Mouse (Mus musculus) embryonic facial prominence, embryonic 12.5 days (tissue): ENCODE measurements around the gene Fmn2. TPM values are rescaled to one million over a fixed set of nuclear protein-coding genes. Genes with fewer than 3 reads are reported as not detected.

Source experiments
- ATAC-seq: fragments of 200-750 bp; cut with Nextera tagmentation; 2 replicates; pipeline ENCODE4 v1.8.0; 2017; ENCODE audit not compliant: insufficient number of reproducible peaks, insufficient read depth, low FRiP score, low TSS enrichment
- H3K27ac ChIP-seq: fragments of 300-500 bp; sonication (generic); 2 replicates; pipeline ENCODE4 v1.5.1; 2016; ENCODE audit warnings: mild to moderate bottlenecking
- H3K27me3 ChIP-seq: fragments of 300-500 bp; sonication (generic); 2 replicates; pipeline ENCODE4 v1.6.1; 2016; ENCODE audit warnings: mild to moderate bottlenecking, moderate library complexity
- H3K36me3 ChIP-seq: fragments of 300-500 bp; sonication (generic); 2 replicates; pipeline ENCODE4 v1.6.1; 2016; ENCODE audit warnings: mild to moderate bottlenecking
- H3K4me1 ChIP-seq: fragments of 300-500 bp; sonication (generic); 2 replicates; pipeline ENCODE4 v1.6.1; 2016
- H3K4me2 ChIP-seq: fragments of 300-500 bp; sonication (generic); replicated peaks from 2 replicates; pipeline ENCODE4 v1.6.1; 2016; ENCODE audit warnings: mild to moderate bottlenecking, moderate library complexity
- H3K4me3 ChIP-seq: fragments of 300-500 bp; sonication (generic); 2 replicates; pipeline ENCODE4 v1.5.1; 2016; ENCODE audit warnings: mild to moderate bottlenecking
- H3K9ac ChIP-seq: fragments of 300-500 bp; sonication (generic); 2 replicates; pipeline ENCODE4 v1.6.1; 2016; ENCODE audit warnings: mild to moderate bottlenecking, moderate library complexity
- H3K9me3 ChIP-seq: fragments of 300-500 bp; sonication (generic); 2 replicates; pipeline ENCODE4 v1.6.1; 2016; ENCODE audit warnings: mild to moderate bottlenecking, moderate library complexity
- WGBS: fragments of 180-500 bp; shearing (Covaris S2); methylation state at CpG from one replicate; pipeline ENCODE4 v1.1.7; 2016; 5-methylcytosine and 5-hydroxymethylcytosine counted together
- polyA plus RNA-seq: library from polyadenylated mRNA; unstranded; fragments of >200 nt; fragmentation: Nextera tagmentation; extraction: Ambion mirVana; gene quantifications from 2 replicates; pipeline ENCODE4 v1.2.1, GENCODE M21; 2016

The Fmn2 gene
- polyA plus RNA-seq, 1 experiment from 2014 or later = 3.1 TPM

DNA sequence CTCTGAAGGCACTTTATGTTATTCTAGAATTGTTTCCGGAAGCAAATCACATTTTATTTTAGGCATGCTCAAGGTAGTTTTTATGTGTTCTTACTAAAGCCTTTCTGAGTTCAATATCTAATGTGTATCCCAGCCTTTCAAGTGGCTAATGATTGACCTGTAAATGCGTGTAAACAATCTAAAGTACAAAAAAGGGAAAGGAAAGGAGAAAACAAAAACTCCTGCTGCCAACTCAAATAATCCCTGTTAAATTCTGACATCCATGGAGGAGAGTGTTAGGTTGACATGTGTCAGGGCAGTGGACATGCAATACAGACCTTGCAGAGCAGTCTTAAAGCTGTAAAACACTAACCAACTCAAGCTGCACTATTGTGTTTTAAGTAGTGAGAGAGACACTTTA lies 241.0 kb downstream of the Fmn2 start:
- no peak overlapping the region for H3K27ac ChIP-seq
- WGBS = 74% methylated on average over 2 of the region's 2 CpGs
- ATAC-seq = no peak

DNA sequence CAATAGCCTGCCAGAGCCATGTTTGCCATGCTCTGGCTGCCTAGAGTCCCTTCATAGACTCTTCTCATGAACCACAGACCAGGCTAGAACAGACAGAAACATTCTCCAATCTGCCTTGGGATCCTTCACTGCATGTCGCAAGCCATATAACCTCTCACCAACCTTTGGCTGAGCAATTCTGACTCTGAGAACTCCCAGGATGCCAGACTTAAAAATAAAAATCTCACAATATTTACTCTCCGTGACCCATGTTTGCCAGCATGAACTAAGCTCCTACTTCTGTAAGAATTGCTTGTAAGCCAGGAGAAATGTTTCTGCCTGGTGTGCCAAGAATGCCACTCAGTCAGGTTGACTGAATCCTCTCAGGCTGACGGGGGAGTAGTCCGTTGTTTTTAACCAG lies 246.9 kb downstream of the Fmn2 start:
- ATAC-seq = no peak
- 84% methylated on average over 4 of the region's 4 CpGs for WGBS
- H3K27me3 ChIP-seq = no peaks in the 10 kb centered on the region
- H3K4me1 ChIP-seq = no peaks in the 10 kb centered on the region
- H3K4me2 ChIP-seq = no peak overlapping the region
- no peak overlapping the region for H3K27ac ChIP-seq
- H3K4me3 ChIP-seq = no peak overlapping the region
- H3K36me3 ChIP-seq = no peaks in the 10 kb centered on the region
- H3K9ac ChIP-seq = no peak overlapping the region
- no peaks in the 10 kb centered on the region for H3K9me3 ChIP-seq

More for the DNA sequence above, 241.0 kb downstream of the Fmn2 start:
- no peak overlapping the region for H3K9ac ChIP-seq
- no peaks in the 10 kb centered on the region for H3K4me1 ChIP-seq
- no peaks in the 10 kb centered on the region for H3K9me3 ChIP-seq
- H3K27me3 ChIP-seq = no peaks in the 10 kb centered on the region
- no peak overlapping the region for H3K4me2 ChIP-seq
- no peaks in the 10 kb centered on the region for H3K36me3 ChIP-seq
- H3K4me3 ChIP-seq = no peak overlapping the region

DNA sequence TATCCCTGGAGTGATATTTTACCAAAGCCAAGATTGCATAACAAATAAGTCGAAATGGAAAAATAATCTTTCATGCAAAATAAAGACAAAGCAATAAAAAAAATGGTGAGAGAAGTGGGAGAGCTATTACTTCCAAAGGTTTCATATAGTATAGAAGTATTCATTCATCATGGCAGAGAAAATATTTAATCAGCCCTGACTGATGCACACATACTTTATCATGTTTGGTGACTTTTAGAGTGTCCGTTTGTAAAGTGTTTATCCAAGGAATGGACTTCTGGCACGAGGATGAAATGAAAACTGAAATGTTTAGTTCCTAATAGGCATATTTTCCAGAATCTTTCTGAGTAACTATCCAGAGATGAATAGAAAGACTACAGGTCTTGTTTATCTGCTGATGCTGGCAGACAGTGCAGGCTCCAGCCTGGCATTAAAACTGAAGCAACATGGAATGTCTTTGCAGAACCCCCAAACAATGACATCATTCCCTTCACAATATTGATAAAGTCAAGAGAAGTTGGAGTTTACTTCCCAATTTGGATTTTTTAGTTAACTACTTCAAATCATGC lies 249.4 kb downstream of the Fmn2 start:
- 85% methylated on average over 3 of the region's 3 CpGs for whole genome bisulfite sequencing
- H3K27ac ChIP-seq = no peak overlapping the region
- H3K4me3 ChIP-seq = no peak overlapping the region
- ATAC-seq = no peak
- no peaks in the 10 kb centered on the region for H3K27me3 ChIP-seq
- no peak overlapping the region for H3K9ac ChIP-seq
- no peaks in the 10 kb centered on the region for H3K9me3 ChIP-seq
- H3K36me3 ChIP-seq = no peaks in the 10 kb centered on the region
- no peaks in the 10 kb centered on the region for H3K4me1 ChIP-seq
- H3K4me2 ChIP-seq = no peak overlapping the region

DNA sequence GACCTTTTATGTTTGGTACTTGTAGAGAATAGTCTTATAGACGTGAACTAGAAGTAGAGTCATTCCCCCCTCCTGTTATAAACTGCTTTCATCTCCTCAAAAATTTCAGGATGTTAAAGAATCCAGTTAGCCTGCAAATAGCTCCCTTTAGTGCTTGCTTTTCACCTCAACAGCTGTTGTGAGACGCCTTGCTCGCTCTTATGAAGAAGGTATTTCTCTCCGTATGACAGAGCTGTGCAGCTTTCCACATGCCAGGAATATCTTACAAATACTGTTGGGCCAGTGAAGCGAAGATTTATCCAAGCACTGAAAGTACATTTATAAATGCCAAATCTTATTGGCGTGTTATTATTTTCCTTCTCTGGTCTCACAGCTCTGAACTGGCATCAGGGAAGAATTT lies 257.7 kb downstream of the Fmn2 start:
- Histone ChIP-seq H3K27me3 (no peaks in the 10 kb centered on the region), H3K27ac (no peak overlapping the region), H3K4me1 (no peaks in the 10 kb centered on the region), H3K9ac (no peak overlapping the region), H3K4me3 (no peak overlapping the region), H3K36me3 (no peaks in the 10 kb centered on the region), H3K9me3 (no peaks in the 10 kb centered on the region), H3K4me2 (no peak overlapping the region)
- ATAC-seq = no peak
- WGBS = 82% methylated on average over 6 of the region's 6 CpGs

DNA sequence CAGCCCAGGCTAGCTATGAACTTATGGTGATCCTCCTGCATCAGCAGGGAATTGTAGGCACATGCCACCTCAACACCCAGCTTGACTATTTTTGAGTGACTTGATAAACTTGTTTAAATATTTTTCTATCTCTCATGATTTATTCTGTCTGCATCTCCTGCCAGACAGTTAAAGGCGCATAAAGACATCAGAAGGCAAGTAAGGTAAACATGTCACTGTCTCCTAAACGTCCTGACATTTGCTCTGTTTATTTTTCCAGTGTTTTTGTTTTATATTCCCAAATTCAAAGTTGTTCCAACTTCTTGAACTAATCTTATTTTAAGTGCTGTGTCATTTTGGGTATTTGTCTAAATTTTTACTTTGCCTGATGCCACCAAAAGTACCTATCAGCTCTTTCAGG lies 264.1 kb downstream of the Fmn2 start:
- ATAC-seq = no peak
- no peak overlapping the region for H3K4me3 ChIP-seq
- no peaks in the 10 kb centered on the region for H3K9me3 ChIP-seq
- H3K9ac ChIP-seq = no peak overlapping the region
- WGBS = 52% methylated on average over 2 of the region's 2 CpGs
- no peaks in the 10 kb centered on the region for H3K36me3 ChIP-seq
- H3K27me3 ChIP-seq = no peaks in the 10 kb centered on the region
- no peak overlapping the region for H3K27ac ChIP-seq
- H3K4me2 ChIP-seq = no peak overlapping the region
- H3K4me1 ChIP-seq = no peaks in the 10 kb centered on the region

DNA sequence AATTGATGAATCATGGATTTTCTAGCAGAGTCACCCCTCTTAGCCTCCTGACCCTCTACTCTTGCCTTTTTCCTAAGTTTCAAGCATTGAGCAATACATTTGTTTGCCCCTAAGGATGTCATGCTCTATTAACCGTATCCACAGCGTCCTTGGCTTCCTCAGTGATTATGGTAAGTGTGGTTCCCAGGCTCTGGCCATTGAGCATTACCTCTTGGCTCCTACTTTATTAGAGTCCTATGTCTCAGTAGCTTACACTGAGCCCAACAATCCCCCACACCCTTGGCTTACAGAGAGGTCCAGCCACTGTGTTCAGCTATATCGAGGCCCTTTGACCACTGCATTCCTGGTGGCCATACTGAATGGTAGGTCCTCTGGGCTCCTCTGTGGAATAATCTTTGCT lies 265.2 kb downstream of the Fmn2 start:
- ATAC-seq = no peak
- Histone ChIP-seq H3K9ac (no peak overlapping the region), H3K9me3 (no peaks in the 10 kb centered on the region), H3K27ac (no peak overlapping the region), H3K4me3 (no peak overlapping the region), H3K4me2 (no peak overlapping the region), H3K36me3 (no peaks in the 10 kb centered on the region), H3K27me3 (no peaks in the 10 kb centered on the region), H3K4me1 (no peaks in the 10 kb centered on the region)
- WGBS = 87% methylated on average over 3 of the region's 3 CpGs

DNA sequence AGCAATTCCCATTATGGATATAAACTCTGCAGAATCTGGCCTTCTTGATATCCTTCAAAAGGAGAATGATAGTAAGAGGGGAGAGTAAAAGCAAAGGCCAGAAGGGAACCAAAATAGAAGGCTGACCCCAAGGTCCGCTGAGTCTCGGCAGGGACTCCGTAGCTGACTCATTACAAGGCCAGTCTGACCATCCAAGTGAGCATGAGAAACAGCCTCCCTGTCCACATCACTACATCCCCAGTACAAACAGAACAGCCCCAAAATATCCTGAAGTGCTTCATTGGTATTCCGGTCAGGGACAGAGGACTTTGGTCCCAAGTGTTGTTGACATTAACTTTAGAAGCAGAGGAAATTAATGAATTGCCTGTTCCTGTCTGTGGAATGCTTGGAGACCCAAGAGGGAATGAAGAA lies 270.3 kb downstream of the Fmn2 start:
- Histone ChIP-seq H3K27ac (no peak overlapping the region), H3K4me3 (no peak overlapping the region), H3K36me3 (no peaks in the 10 kb centered on the region), H3K4me1 (no peaks in the 10 kb centered on the region), H3K9ac (no peak overlapping the region), H3K27me3 (no peaks in the 10 kb centered on the region), H3K9me3 (no peaks in the 10 kb centered on the region), H3K4me2 (no peak overlapping the region)
- WGBS = 80% methylated on average over 4 of the region's 4 CpGs
- ATAC-seq = no peak

DNA sequence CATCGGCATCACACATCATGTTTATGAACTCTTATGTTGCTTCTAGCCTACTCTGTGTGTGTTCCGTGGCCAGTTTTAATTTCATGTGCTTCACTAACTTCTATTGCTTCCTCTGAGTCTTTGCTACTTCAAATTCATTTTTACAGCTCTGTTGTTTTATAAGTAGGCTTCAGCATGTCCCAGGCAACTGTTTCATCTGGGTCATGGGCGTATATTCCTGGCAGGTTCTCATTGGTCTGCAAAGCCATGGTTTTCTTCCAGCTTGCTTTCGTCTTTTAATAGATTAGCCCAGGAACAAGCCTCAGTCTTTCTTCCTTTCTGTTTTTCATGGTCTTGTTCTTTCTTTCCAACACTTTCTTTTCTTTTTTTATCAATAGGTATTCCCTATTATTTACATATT lies 279.4 kb downstream of the Fmn2 start:
- WGBS = 92% methylated on average over 4 of the region's 4 CpGs

DNA sequence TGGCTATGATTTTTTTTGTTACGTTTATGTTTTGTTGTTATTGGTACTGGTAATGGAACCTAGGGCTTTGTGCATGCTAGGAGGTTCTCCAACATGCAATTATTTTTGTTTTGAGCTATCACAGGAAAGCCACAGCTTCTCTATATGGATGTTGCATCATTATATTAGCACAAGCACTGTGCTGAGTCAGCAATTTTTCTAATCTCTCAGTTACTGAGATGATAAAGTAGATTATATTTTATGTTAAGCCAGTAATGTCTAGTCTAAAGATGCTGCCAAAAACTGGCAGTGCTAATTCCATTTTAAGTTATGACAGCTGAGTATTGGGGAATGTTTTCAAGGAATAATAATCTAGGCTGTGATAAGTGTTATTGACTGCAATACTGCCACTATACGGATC lies 287.0 kb downstream of the Fmn2 start:
- H3K36me3 ChIP-seq = no peaks in the 10 kb centered on the region
- H3K4me3 ChIP-seq = no peak overlapping the region
- no peak overlapping the region for H3K4me2 ChIP-seq
- no peak overlapping the region for H3K9ac ChIP-seq
- no peaks in the 10 kb centered on the region for H3K4me1 ChIP-seq
- H3K27me3 ChIP-seq = no peaks in the 10 kb centered on the region
- 91% methylated on average over 2 of the region's 2 CpGs for WGBS
- no peak overlapping the region for H3K27ac ChIP-seq
- no peaks in the 10 kb centered on the region for H3K9me3 ChIP-seq
- ATAC-seq = no peak

More for the DNA sequence above, 279.4 kb downstream of the Fmn2 start:
- Histone ChIP-seq H3K4me2 (no peak overlapping the region), H3K9ac (no peak overlapping the region), H3K27ac (no peak overlapping the region), H3K27me3 (no peaks in the 10 kb centered on the region), H3K4me3 (no peak overlapping the region), H3K9me3 (no peaks in the 10 kb centered on the region), H3K4me1 (no peaks in the 10 kb centered on the region), H3K36me3 (no peaks in the 10 kb centered on the region)
- no peak for ATAC-seq

DNA sequence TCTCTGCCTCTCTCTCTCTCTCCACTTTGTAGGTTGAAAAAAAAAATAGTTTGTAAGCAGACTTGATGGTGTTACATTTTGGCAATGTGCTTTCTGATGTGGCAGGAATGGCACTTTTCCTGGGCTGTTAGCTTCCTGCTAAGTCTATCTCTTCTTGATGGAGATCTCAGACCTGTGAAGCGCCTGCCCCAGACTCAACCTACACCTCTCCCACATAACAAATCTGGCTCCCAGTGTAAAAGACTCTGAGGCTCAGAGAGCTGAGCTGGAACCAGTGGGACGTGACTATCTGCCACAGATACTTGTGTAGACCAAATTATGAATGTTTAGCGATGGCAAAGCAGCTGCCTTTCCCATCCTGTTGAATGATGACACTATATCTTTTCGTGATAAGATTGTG lies 310.2 kb downstream of the Fmn2 start:
- Histone ChIP-seq H3K4me1 (no peaks in the 10 kb centered on the region), H3K4me3 (no peak overlapping the region), H3K36me3 (no peaks in the 10 kb centered on the region), H3K4me2 (no peak overlapping the region), H3K27ac (no peak overlapping the region), H3K27me3 (no peaks in the 10 kb centered on the region), H3K9ac (no peak overlapping the region), H3K9me3 (no peaks in the 10 kb centered on the region)
- WGBS = 89% methylated on average over 4 of the region's 4 CpGs
- ATAC-seq = no peak

DNA sequence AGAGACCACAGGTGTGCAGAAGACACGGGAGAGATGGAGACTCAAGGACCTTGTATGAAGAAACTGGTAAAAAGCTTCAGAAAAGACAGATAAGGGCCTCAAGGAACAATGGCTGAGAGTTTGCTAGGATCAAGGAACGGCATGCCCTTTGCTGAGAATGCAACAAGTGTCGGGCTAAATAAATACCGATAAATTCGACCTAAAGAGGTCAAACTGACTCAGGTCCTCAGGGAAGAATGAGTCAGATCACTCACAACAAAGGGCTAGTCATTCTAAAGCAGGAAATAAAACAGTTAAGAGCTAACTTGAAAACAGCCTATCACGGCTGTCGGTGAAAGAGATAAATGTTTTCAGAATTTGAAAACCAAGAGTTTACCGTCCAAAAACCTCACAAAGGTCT lies 324.9 kb downstream of the Fmn2 start:
- no peaks in the 10 kb centered on the region for H3K36me3 ChIP-seq
- 13% methylated on average over 8 of the region's 8 CpGs for WGBS
- H3K9me3 ChIP-seq = no peaks in the 10 kb centered on the region
- H3K9ac ChIP-seq = no peak overlapping the region
- no peak overlapping the region for H3K4me3 ChIP-seq
- ATAC-seq = no peak
- H3K4me2 ChIP-seq = no peak overlapping the region
- no peak overlapping the region for H3K27ac ChIP-seq
- H3K27me3 ChIP-seq = no peaks in the 10 kb centered on the region
- H3K4me1 ChIP-seq = no peaks in the 10 kb centered on the region

DNA sequence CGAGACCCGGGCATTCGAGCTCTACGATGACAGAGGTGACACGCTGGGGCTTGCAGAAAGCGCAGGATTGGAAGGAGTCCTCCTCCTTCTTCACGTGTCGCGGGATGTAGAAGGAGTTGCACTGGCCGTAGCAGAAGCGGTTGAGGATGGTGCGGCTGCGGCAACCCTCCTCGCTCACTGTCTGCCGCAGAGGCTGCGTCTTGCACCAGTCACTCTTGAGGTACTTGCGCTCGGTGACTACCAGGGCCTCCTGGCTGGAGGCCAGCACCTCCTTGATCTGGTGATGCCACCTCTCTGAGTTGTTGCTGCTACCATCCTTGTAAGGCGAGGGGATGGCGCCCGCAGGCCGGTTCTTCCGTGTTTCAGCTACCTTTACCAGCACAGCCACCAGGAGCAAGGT lies 335.2 kb downstream of the Fmn2 start:
- no peaks in the 10 kb centered on the region for H3K4me1 ChIP-seq
- peaks cover 7% of the 10 kb centered on the region; the same call in 1 of the 2 replicates for H3K36me3 ChIP-seq
- H3K9ac ChIP-seq = no peak overlapping the region
- no peak for ATAC-seq
- no peak overlapping the region for H3K4me2 ChIP-seq
- H3K27ac ChIP-seq = no peak overlapping the region
- no peaks in the 10 kb centered on the region for H3K27me3 ChIP-seq
- no peak overlapping the region for H3K4me3 ChIP-seq
- H3K9me3 ChIP-seq = no peaks in the 10 kb centered on the region
- 96% methylated on average over 23 of the region's 23 CpGs for WGBS

DNA sequence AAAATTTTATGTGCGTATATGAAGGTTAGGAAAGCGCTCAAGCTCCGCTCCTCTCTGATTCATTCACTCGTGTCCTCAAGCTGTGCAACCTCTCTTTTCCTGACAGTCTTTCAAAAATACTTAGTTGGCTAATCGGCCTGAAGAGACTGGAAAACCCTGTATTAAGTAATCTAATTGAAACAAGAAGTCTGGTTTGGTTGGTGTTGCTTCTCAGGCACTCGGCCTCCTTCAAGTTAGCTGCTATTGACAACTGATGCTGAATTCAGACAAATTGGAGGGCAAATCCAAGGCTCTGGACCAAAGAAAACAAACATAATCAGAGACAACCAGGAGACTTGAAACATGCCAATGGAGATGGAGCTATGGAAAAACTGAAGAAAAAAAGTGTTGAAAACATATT lies 343.2 kb downstream of the Fmn2 start:
- Histone ChIP-seq H3K36me3 (no peaks in the 10 kb centered on the region), H3K4me2 (no peak overlapping the region), H3K4me1 (no peaks in the 10 kb centered on the region), H3K4me3 (no peak overlapping the region), H3K27ac (no peak overlapping the region), H3K9me3 (no peaks in the 10 kb centered on the region), H3K27me3 (no peaks in the 10 kb centered on the region), H3K9ac (no peak overlapping the region)
- no peak for ATAC-seq
- 74% methylated on average over 6 of the region's 6 CpGs for WGBS
